Mouse (Mus musculus): ENCODE data around the gene Nfkb1. TPM values are rescaled to one million over a fixed set of nuclear protein-coding genes. Genes with fewer than 3 reads are reported as not detected.

Gene Nfkb1
- polyA plus RNA-seq, 1 experiment from 2014 or later = 15.2 TPM

DNA sequence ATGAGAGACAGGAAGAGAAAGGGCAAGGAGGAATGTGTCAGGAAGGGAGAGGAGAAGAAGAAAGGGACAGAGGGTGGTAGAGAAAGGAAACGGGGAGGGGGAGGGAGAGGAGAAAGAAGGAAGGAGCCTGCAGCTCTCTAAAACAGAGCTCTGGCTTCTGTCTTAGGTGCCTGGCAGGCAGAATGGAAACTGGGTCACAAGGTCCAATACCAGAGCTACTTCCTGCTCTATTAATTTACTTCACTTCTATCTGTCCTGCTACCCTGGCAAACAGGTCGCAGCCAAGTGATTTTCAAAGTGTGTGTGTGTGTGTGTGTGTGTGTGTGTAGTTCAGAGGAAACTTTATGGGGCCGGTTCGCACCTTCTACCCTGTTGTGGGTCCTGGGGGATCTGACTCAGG, 112.2 kb downstream of the Nfkb1 start:
- no peaks in the 10 kb centered on the region for H3K27me3 ChIP-seq (replicated peaks; ENCODE audit: control insufficient read depth, insufficient read depth, low read length)
- no peak for ATAC-seq
- no peaks in the 10 kb centered on the region for H3K9me3 ChIP-seq (ENCODE audit: control insufficient read depth)
- peaks cover 4% of the 10 kb centered on the region; the same call in 1 of the 2 replicates for H3K36me3 ChIP-seq (ENCODE audit: control insufficient read depth, insufficient read depth)
- H3K27ac ChIP-seq (ENCODE audit: low read depth, low read length) = no peak overlapping the region
- 42% methylated on average over 4 of the region's 4 CpGs for WGBS
- H3K9ac ChIP-seq (ENCODE audit: low read depth, low read length) = no peak overlapping the region
- H3K4me2 ChIP-seq (replicated peaks; ENCODE audit: low read depth) = no peak overlapping the region
- H3K4me3 ChIP-seq (ENCODE audit: low read depth, low read length) = no peak overlapping the region
- H3K4me1 ChIP-seq (replicated peaks; ENCODE audit: control insufficient read depth, insufficient read depth, low read length) = no peaks in the 10 kb centered on the region
- no peak for TF ChIP-seq CTCF (IDR thresholded peaks at IDR 0.05; ENCODE audit: low read depth)

DNA sequence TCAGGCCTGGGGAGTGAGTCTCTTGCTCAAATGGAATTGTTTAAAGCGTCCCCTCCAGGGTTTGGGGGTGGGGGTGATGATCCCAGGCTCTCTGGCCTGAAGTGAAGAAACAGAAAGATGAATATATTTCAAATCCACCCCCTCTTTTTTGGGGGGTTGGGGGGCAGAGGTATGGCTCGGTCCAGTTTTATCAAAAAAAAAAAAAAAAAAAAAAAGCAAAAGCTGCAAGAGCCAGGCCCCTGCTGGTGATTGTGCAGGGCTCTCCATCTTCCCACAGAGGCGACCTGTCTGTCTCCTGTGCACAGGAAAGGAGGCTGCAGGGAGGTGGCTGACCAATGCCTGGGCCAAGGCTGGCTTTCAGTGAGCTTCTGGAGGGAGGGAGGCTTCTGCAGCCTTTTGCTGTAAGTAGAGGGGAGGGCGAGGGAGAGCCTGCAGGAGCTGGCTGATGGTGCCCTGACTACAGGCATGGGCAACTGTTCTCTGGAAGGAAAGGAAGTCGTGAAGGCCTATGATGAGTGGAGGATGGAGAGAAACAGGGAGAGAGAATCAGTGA, 112.7 kb downstream of the Nfkb1 start:
- no peak overlapping the region for H3K4me2 ChIP-seq (replicated peaks; ENCODE audit: low read depth)
- TF ChIP-seq CTCF (IDR thresholded peaks at IDR 0.05; ENCODE audit: low read depth) = no peak
- H3K4me3 ChIP-seq (ENCODE audit: low read depth, low read length) = no peak overlapping the region
- 64% methylated on average over 5 of the region's 5 CpGs for WGBS
- H3K9ac ChIP-seq (ENCODE audit: low read depth, low read length) = no peak overlapping the region
- no peaks in the 10 kb centered on the region for H3K36me3 ChIP-seq (ENCODE audit: control insufficient read depth, insufficient read depth)
- no peaks in the 10 kb centered on the region for H3K27me3 ChIP-seq (replicated peaks; ENCODE audit: control insufficient read depth, insufficient read depth, low read length)
- no peak overlapping the region for H3K27ac ChIP-seq (ENCODE audit: low read depth, low read length)
- no peaks in the 10 kb centered on the region for H3K9me3 ChIP-seq (ENCODE audit: control insufficient read depth)
- no peak for ATAC-seq
- no peaks in the 10 kb centered on the region for H3K4me1 ChIP-seq (replicated peaks; ENCODE audit: control insufficient read depth, insufficient read depth, low read length)

DNA sequence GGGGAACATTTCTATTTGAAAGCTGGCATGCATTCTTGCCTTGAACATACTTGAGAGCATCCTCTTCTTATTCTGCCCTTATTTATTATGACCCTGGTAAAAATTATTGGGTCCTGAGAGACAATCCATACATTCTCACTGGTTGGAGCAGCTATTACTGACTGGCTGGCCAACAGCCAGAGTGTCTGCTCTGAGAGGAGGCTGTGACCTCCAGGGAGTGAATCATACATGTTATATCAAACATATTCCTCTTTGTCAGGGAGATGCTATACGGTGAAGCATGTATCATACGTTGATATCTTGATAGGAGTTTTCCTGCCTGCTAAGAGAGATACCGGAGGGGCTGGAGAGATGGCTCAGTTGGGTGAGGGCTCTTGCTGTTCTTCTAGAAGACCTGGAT, 116.2 kb downstream of the Nfkb1 start:
- Histone ChIP-seq H3K36me3 (ENCODE audit: control insufficient read depth, insufficient read depth) (peaks cover 12% of the 10 kb centered on the region; the same call in 1 of the 2 replicates), H3K9ac (ENCODE audit: low read depth, low read length) (no peak overlapping the region), H3K27me3 (replicated peaks; ENCODE audit: control insufficient read depth, insufficient read depth, low read length) (no peaks in the 10 kb centered on the region), H3K9me3 (ENCODE audit: control insufficient read depth) (no peaks in the 10 kb centered on the region), H3K4me1 (replicated peaks; ENCODE audit: control insufficient read depth, insufficient read depth, low read length) (no peaks in the 10 kb centered on the region), H3K27ac (ENCODE audit: low read depth, low read length) (no peak overlapping the region), H3K4me3 (ENCODE audit: low read depth, low read length) (no peak overlapping the region), H3K4me2 (replicated peaks; ENCODE audit: low read depth) (no peak overlapping the region)
- ATAC-seq = no peak
- no peak for TF ChIP-seq CTCF (IDR thresholded peaks at IDR 0.05; ENCODE audit: low read depth)
- 64% methylated on average over 3 of the region's 3 CpGs for WGBS

DNA sequence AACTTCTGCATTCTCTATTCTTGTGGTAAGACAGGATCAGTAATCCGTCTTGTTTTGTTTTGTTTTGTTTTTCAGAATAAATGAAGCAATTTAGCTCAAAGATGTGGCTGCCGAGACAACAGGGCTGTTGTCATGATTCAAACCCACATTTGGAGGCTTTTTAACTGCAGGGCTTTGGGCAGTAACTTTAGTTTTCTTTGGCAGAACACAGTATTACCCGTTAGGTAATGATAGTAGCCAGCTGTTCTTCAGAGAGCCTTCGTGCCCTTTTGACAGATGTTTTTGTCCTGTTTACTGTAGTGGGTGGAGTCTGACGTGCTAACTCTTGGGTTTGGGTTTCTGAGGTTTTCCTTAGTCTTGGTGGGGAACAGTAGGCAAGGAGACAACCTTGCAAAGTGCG, 118.3 kb downstream of the Nfkb1 start:
- H3K4me2 ChIP-seq (replicated peaks; ENCODE audit: low read depth) = no peak overlapping the region

DNA sequence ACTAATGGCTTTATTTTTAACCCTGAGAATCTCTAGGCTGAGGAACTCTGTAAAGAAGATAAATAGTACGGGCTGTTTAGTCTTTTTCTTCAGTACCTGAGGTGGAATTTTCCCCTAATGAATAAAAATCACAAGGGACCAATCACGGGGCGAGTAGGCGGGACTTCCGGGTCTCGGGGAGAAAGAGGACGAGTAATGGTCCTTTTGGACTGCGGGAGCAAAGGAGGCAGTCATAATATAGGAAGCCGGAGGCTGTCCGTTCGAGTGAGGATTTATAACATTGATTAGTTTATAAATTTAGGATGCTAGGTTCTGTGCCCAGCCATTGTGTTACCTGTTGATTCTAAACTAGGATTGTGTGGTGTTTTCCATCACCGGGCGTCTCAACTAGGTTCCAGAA, 119.8 kb downstream of the Nfkb1 start:
- no peak overlapping the region for H3K4me3 ChIP-seq (ENCODE audit: low read depth, low read length)
- H3K27ac ChIP-seq (ENCODE audit: low read depth, low read length) = no peak overlapping the region
- no peak for TF ChIP-seq CTCF (IDR thresholded peaks at IDR 0.05; ENCODE audit: low read depth)
- H3K9me3 ChIP-seq (ENCODE audit: control insufficient read depth) = no peaks in the 10 kb centered on the region
- 0 out of 2 replicates have a peak overlapping the region, but pooled peaks have one; percentile 13 for H3K4me2 ChIP-seq (replicated peaks; ENCODE audit: low read depth)
- ATAC-seq = no peak
- no peaks in the 10 kb centered on the region for H3K27me3 ChIP-seq (replicated peaks; ENCODE audit: control insufficient read depth, insufficient read depth, low read length)
- peaks cover 12% of the 10 kb centered on the region; the same call in 1 of the 2 replicates for H3K36me3 ChIP-seq (ENCODE audit: control insufficient read depth, insufficient read depth)
- 71% methylated on average over 13 of the region's 13 CpGs for WGBS
- no peak overlapping the region for H3K9ac ChIP-seq (ENCODE audit: low read depth, low read length)
- H3K4me1 ChIP-seq (replicated peaks; ENCODE audit: control insufficient read depth, insufficient read depth, low read length) = no peaks in the 10 kb centered on the region

More for the DNA sequence above, 118.3 kb downstream of the Nfkb1 start:
- Histone ChIP-seq H3K27ac (ENCODE audit: low read depth, low read length) (no peak overlapping the region), H3K9me3 (ENCODE audit: control insufficient read depth) (no peaks in the 10 kb centered on the region), H3K4me1 (replicated peaks; ENCODE audit: control insufficient read depth, insufficient read depth, low read length) (no peaks in the 10 kb centered on the region), H3K9ac (ENCODE audit: low read depth, low read length) (no peak overlapping the region), H3K4me3 (ENCODE audit: low read depth, low read length) (no peak overlapping the region), H3K36me3 (ENCODE audit: control insufficient read depth, insufficient read depth) (peaks cover 12% of the 10 kb centered on the region; the same call in 1 of the 2 replicates), H3K27me3 (replicated peaks; ENCODE audit: control insufficient read depth, insufficient read depth, low read length) (no peaks in the 10 kb centered on the region)
- TF ChIP-seq CTCF (IDR thresholded peaks at IDR 0.05; ENCODE audit: low read depth) = no peak
- 50% methylated on average over 6 of the region's 6 CpGs for WGBS
- no peak for ATAC-seq

DNA sequence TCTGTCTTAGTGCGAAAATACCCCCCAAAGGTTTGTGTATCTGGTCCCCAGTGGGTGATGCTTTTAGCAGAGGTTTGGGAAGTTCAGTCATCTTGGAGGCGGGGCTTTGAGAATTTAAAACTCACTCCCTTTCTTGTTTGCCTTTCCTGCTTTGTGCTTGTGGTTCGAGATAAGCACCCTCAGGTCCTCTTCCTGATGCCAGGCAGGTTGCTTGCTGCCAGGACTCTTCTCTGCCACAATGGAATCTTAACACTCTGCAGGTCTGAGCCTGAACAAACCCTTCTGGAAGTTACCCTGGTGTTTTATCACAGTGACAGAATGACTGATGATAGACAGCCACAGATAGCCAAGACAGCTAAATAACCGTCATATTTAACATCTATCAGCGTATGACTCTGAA, 122.7 kb downstream of the Nfkb1 start:
- H3K9me3 ChIP-seq (ENCODE audit: control insufficient read depth) = no peaks in the 10 kb centered on the region
- H3K27ac ChIP-seq (ENCODE audit: low read depth, low read length) = no peak overlapping the region
- no peaks in the 10 kb centered on the region for H3K27me3 ChIP-seq (replicated peaks; ENCODE audit: control insufficient read depth, insufficient read depth, low read length)
- no peaks in the 10 kb centered on the region for H3K4me1 ChIP-seq (replicated peaks; ENCODE audit: control insufficient read depth, insufficient read depth, low read length)
- no peak for TF ChIP-seq CTCF (IDR thresholded peaks at IDR 0.05; ENCODE audit: low read depth)
- peaks cover 18% of the 10 kb centered on the region; the same call in 1 of the 2 replicates for H3K36me3 ChIP-seq (ENCODE audit: control insufficient read depth, insufficient read depth)
- ATAC-seq = no peak
- H3K4me3 ChIP-seq (ENCODE audit: low read depth, low read length) = no peak overlapping the region
- H3K9ac ChIP-seq (ENCODE audit: low read depth, low read length) = no peak overlapping the region
- 63% methylated on average over 5 of the region's 5 CpGs for WGBS
- no peak overlapping the region for H3K4me2 ChIP-seq (replicated peaks; ENCODE audit: low read depth)
